Mouse (Mus musculus) kidney, adult 18-20 months (tissue): ENCODE data around the gene Foxo4.
A peak's percentile ranks its signal among the peaks of the same experiment; 100 is the strongest.

Experiments
- DNase-seq: peaks from one replicate; pipeline ENCODE4 v3.0.0; 2021

Foxo4 gene

DNA sequence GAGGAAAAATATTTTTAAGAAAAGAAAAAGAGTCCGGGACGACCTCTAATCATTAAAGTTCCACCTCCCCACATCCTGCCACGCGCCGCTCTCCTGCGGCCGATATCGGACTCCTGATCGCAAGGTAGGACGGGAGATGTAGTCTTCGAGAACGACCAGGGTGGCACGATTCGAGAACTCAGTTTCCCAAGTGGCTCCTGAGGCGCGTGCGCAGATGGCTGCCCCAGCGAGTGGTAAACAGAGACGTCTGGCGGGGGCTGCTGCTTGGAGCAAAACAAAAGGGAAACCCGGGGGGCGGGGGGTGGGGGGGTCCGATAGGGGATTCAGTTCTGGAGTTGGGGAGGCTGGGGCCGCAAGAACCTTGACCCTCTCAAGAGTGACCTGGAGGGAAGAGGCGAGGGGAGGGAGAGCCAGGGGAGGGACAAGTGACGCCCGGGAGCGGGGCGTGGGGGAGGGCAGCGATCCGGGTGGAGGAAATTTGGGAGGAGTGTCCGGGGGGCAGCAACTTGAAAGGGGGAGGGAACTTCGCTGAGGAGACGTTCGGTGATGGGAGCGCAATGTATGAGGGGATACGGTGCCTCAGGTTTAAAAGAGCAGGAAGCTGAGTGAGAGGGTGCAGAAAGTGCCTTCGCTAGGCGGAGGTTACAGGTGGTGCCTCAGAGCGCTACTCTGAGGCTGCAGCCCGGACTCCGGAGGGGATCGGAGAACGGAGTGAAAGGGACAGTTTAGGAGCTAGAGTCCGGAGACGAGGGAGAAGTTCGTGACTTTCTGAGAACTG, at the start of gene Foxo4:
TSS of gene Foxo4 (plus strand) at position 577 of the 778 bp plus-strand sequence.
- peak; percentile 86 for DNase-seq

- DNase-seq: peak; percentile 89
Measured at GRCm38 (mm10) chrX:101221834-101222795, 32.2 kb upstream of the Foxo4 start, which contains the start of gene Snx12. Snx12 (minus strand) TSS chrX:101222563.

- no peak for DNase-seq
Measured at GRCm38 (mm10) chrX:101222796-101223162, 31.5 kb upstream of the Foxo4 start.

DNA sequence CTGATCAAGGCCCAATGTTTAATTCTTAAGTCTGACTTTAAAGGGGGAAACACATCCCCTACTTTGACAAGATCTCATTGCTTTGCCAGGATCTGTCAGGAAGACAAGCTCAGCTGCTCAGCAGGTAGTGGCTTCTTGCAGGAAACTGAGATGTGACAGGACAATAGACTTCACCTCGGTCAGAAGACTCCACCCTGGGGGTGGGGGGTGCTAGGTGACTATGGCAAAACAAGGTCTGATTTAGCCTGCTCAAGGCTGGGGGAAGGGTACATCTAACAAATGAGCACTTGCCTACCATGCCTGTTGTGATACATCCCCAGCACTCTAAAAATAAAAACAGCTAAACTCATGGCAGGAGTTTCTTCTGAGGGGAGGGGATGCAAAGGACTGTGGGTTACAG, 9.3 kb upstream of the Foxo4 start:
- no peak for DNase-seq

GRCm38 (mm10) chrX:101254740-101255139, 412 bp downstream of the Foxo4 start:
- DNase-seq: peak; percentile 9

GRCm38 (mm10) chrX:101256603-101257002, 2.3 kb downstream of the Foxo4 start:
- DNase-seq: no peak

- DNase-seq: no peak
Measured at GRCm38 (mm10) chrX:101260441-101261325, 6.4 kb downstream of the Foxo4 start.

DNA sequence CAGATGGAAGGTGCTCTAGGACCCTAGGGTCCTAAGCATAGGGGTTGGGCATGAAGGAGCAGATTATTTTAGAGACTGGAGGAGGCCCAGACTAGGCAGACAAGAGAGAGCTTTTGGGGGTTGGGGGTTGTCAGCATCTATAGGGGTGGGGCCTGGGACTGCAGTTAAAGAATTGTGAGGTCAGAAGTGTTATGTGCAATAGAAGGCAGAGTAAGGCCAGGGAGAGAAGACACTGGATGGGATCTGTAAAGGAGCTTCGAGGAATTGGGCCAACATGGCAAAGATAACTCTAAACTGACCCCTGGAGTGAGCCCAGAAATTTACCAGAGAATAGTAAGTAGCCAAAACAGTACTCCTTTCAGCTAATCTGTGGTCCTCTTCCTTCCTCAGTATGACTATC, 9.6 kb downstream of the Foxo4 start, which contains the start of gene Gm614:
TSS of gene Gm614 (minus strand) at position 101 of the 400 bp plus-strand sequence.
- no peak for DNase-seq

DNA sequence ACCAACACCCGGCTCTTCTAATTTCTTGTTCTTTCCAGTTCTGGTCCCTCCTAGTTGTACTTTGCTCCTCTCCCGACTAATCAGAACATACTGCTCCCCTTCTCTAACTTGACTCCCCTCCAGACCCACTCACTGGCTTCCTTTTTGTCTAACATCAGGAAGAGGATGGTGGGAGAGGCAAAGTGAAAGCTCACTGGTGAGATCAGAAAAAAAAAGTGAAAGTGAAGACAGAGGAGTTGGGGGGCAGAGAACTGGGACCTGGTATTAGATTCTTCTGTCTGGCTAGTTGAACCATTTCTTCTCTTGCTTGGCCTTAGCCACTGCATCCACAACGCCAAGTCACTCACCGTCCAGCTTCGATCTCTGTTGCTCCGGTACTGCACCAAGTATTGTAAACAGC, 12.3 kb downstream of the Foxo4 start:
- DNase-seq: no peak

DNA sequence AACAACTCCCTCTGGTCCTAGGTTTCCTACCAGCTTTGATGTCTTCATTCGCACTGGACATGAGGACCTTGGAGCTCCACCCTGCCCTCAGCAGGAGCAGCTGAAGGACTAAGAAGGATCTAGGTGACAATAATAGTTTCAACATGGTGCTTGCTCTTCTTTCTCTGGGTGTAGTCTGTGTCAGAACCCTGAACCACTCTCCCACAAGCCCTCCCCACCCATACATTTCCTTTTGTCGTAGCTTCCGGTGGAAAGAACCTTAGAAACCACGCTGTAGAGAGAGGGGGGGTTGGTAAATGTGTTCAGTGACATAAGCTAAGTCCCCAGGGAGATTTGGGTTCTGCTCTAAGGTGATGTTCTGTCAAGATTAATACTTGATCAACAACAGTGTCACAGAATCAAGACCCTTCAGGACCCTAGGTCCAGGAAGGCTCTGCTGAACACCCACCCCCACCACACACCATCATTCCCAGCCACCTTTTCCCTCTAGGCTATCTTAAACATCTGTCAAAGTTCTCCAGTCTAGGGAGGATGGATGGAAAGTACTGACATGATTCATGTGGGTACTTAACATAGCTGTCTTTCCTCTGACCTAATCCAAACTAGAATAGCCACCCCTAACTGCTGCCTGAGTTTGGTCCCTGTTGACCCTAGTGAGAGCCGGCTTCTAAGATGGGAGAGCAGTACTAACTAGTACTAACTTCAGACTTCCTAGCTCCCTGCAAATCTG, 13.9 kb downstream of the Foxo4 start, which contains the start of gene Il2rg:
TSS of gene Il2rg (minus strand) at position 231 of the 730 bp plus-strand sequence.
- no peak for DNase-seq

GRCm38 (mm10) chrX:101268755-101269124, 14.4 kb downstream of the Foxo4 start, which contains the start of gene Gm20489:
Gm20489 (minus strand) TSS chrX:101269023.
- no peak for DNase-seq

- DNase-seq: no peak
Measured at GRCm38 (mm10) chrX:101273410-101273809, 19.1 kb downstream of the Foxo4 start.

DNA sequence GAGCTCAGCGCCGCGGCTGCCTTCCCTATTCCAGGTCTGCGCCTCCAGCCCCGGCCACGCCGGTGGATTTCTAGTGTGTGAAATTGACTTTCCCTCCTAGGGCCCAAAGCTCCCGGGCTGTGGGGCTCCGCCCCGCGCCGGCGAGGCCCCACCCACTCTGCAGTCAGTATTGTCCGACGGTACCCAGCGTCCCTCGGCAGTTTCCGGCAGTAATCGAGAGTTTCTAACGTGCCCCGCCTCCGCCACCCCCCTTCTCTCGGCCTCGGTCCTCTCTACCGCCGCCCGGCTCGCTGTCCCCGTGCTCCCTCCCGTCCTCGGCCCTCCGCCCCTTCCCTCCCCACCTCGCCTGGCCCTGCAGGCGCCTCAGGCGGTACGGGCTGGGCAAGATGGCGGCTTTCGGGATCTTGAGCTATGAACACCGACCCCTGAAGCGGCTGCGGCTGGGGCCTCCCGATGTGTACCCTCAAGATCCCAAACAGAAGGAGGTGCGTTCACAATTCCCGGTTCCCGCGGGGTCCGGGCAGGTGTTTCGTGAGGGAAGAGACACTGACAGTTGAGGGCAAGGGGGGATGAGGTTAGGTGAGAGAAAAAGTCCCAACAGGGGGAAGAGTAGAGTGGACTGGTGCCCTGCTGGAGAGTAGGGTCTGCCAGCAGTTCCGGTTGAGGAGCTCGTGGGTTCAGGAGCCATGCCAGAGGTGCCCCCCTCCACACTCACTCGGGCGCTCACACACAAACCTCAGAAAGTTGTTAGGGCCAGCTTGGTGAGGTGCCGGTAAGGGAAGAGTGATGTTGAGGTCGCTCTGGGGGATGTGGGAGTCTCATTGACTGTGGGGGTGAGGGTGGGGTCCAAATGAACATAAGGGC, 19.8 kb downstream of the Foxo4 start, which contains the start of gene Med12:
TSS of gene Med12 (plus strand) at position 156 of the 864 bp plus-strand sequence.
- peak; percentile 90 for DNase-seq

DNA sequence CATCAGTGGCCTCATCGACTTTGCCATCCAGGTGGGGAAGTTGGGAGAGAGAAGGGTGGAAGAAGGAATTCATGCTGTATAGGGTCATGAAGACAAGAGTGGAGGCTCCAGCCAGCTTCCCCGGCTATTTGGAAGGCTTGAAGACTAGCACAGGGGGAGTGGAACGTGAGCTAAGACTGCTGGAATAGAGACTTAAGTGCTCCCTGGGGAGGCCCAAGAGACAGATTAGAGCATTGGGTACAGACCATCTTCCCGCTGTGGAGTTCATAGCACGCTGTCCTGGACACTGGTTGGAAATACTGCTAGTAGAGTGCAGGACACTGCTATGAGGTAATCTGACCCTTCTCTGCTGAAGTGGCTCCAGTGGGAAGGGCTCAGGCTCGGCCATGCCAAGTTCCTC, 28.5 kb downstream of the Foxo4 start:
- no peak for DNase-seq

- DNase-seq: peak; percentile 60
Measured at GRCm38 (mm10) chrX:101285534-101285933, 31.2 kb downstream of the Foxo4 start.

DNA sequence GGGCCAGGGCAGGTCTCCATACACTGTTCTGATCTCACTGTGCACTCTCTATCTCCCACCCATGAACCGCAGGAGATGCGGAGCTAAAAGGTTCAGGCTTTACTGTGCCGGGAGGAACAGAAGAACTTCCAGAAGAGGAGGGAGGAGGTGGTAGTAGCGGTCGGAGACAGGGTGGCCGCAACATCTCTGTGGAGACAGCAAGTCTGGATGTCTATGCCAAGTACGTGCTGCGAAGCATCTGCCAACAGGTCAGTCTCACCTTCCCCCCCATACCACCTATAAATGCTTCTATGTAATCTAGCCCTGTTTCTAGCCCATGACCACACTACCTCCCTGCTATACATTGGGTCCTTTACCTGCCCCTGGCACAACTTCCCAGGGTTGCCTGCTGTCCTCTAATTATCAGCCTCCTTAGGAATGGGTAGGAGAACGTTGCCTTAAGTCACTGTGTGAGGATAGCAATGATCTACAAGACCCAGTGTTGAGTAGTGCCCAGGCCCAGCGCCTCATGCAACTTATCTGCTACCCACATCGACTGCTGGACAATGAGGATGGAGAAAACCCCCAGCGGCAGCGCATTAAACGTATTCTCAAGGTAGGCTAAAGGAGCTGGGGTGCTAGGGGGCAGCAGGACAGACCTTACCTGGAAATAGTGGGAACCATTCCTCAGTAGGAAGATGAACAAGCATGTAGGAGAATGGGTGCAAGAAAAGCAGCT, 31.8 kb downstream of the Foxo4 start:
- DNase-seq: no peak

- no peak for DNase-seq
Measured at GRCm38 (mm10) chrX:101287543-101287942, 33.2 kb downstream of the Foxo4 start.

DNA sequence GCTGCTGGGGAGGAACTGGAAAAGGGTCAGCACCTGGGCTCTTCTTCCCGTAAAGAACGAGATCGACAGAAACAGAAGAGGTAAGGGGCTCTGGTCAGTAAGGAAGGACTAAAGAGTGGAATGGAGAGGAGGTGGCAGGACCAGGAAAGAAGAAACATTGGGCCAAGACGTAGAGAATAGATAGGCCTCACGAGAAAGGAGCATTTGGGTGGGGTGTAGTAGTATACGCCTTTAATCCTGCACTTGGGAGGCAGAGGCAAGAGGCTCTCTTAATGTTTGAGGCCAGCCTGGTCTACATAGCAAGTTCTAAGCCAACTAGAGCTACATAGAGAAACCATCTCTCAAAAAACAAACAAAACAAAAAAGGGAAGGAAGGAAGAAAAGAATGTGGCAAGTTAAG, 34.1 kb downstream of the Foxo4 start:
- no peak for DNase-seq

DNA sequence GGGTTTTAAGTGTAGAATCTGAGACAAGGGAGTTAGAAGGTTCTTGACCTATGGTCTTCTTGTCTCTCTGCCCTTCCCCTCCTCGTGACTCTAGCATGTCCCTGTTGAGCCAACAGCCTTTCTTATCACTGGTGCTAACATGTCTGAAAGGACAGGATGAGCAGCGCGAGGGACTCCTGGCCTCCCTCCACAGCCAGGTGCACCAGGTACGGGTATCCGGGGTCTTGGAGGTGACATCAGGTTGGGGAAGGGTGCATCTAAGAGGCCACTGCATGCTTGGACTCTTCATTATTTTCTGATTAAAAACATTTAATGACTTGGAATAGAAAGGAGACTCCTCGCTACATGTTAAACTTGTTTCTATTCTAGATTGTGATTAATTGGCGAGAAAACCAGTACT, 34.7 kb downstream of the Foxo4 start:
- DNase-seq: no peak

DNA sequence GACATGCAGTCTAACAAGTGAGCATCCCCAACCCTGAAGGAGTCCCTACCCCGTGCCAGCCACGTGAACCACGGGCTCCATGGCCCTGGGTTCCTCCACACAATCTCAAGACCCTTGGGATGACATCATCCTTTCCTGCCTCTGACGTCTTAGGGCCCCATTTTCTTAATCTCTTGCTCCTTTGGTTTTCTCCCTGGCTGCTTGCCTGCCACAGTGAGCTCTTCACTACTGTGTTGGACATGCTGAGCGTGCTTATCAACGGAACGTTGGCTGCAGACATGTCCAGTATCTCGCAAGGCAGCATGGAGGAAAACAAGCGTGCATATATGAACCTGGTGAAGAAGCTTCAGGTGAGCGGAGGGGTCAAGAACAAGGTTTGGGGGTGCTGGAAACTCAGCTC, 35.8 kb downstream of the Foxo4 start:
- DNase-seq: no peak
